Mouse (Mus musculus): ENCODE measurements around the gene Dhrs7b. TPM values are rescaled to one million over a fixed set of nuclear protein-coding genes. Genes with fewer than 3 reads are reported as not detected.

The Dhrs7b gene
- polyA plus RNA-seq, 1 experiment from 2014 or later: 32.7 TPM

DNA sequence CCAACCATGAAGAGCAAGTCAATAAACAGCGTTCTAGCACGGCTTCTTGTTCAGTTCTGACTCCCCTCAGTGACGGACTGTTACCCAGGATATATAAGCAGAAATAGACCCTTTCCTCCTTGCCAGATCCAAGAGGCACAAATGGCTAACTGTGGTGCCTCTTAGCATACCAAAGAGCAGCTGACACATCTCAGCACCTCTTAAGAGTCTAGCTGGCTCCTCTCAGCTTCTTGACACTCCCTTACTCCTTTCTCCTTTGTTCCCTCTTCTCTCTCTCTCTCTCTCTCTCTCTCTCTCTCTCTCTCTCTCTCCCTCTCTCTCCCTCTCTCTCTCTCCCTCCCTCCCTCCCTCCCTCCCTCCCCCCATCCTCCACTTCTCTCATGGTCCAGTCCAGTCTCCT, 60.3 kb downstream of the Dhrs7b start:
- H3K36me3 ChIP-seq (ENCODE audit: control insufficient read depth, insufficient read depth, low read length): no peaks in the 10 kb centered on the region
- H3K27me3 ChIP-seq (replicated peaks; ENCODE audit: control insufficient read depth, insufficient read depth, low read length): no peaks in the 10 kb centered on the region
- no peak for DNase-seq (ENCODE audit: low spot score)
- no peak overlapping the region for H3K4me3 ChIP-seq (ENCODE audit: low read depth, low read length)
- 66% methylated on average over 3 of the region's 3 CpGs for WGBS
- H3K9me3 ChIP-seq (ENCODE audit: control insufficient read depth, low read length): no peaks in the 10 kb centered on the region
- no peak overlapping the region for H3K27ac ChIP-seq (replicated peaks; ENCODE audit: low read depth, low read length)
- no peak overlapping the region for H3K4me2 ChIP-seq (ENCODE audit: low read depth, low read length)
- H3K4me1 ChIP-seq (ENCODE audit: control insufficient read depth, insufficient read depth, low read length): no peaks in the 10 kb centered on the region
- ATAC-seq (ENCODE audit: low read depth): no peak
- H3K9ac ChIP-seq (ENCODE audit: low read depth, low read length): no peak overlapping the region

DNA sequence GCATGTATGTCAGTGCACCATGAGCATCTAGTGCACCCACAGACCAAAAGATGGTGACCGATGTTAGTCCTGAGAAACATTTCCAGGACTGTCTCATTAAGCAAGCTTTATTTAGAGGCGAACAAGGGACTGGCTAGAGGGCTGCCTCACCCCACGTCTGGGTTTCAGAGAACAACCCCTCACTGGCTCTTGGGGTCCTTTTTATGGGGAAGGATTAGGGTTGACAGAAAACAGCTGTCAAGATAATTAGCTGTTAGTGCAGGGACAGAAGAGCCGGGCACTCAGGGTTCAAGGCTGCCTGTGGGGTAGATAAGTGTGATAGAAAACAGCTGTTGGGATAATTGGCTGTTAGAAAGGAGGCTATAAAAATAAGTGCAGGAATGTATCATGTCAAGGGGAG, 65.5 kb downstream of the Dhrs7b start:
- WGBS: 14% methylated on average over 4 of the region's 4 CpGs
- no peak overlapping the region for H3K27ac ChIP-seq (replicated peaks; ENCODE audit: low read depth, low read length)
- no peak overlapping the region for H3K4me2 ChIP-seq (ENCODE audit: low read depth, low read length)
- no peak overlapping the region for H3K9ac ChIP-seq (ENCODE audit: low read depth, low read length)
- peak; percentile 44 for DNase-seq (ENCODE audit: low spot score)
- no peaks in the 10 kb centered on the region for H3K4me1 ChIP-seq (ENCODE audit: control insufficient read depth, insufficient read depth, low read length)
- H3K9me3 ChIP-seq (ENCODE audit: control insufficient read depth, low read length): no peaks in the 10 kb centered on the region
- H3K27me3 ChIP-seq (replicated peaks; ENCODE audit: control insufficient read depth, insufficient read depth, low read length): no peaks in the 10 kb centered on the region
- no peaks in the 10 kb centered on the region for H3K36me3 ChIP-seq (ENCODE audit: control insufficient read depth, insufficient read depth, low read length)
- H3K4me3 ChIP-seq (ENCODE audit: low read depth, low read length): no peak overlapping the region
- peak; percentile 15; the same call in 1 of the 2 replicates for ATAC-seq (ENCODE audit: low read depth)

DNA sequence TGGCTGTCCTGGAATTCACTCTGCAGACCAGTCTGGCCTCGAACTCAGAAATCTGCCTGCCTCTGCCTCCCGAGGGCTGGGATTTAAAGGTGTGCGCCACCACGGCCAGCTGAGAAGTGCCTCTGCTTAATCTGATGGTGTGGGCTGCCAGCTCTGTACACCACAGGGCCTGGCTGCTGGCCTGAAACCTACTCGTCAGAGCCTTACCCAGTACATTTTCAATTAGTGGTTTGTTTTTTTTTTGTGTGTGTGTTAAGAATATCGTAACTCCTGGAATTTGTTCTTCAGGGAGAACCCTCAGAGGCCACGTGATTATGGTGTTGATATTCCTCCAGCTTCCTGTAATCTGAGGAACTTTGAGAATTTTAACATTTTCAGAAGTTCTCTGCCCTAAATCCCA, 71.6 kb downstream of the Dhrs7b start:
- Histone ChIP-seq H3K27ac (replicated peaks; ENCODE audit: low read depth, low read length) (no peak overlapping the region), H3K36me3 (ENCODE audit: control insufficient read depth, insufficient read depth, low read length) (peaks cover 35% of the 10 kb centered on the region), H3K9me3 (ENCODE audit: control insufficient read depth, low read length) (no peaks in the 10 kb centered on the region), H3K4me3 (ENCODE audit: low read depth, low read length) (no peak overlapping the region), H3K4me2 (ENCODE audit: low read depth, low read length) (no peak overlapping the region), H3K4me1 (ENCODE audit: control insufficient read depth, insufficient read depth, low read length) (no peaks in the 10 kb centered on the region), H3K9ac (ENCODE audit: low read depth, low read length) (no peak overlapping the region), H3K27me3 (replicated peaks; ENCODE audit: control insufficient read depth, insufficient read depth, low read length) (no peaks in the 10 kb centered on the region)
- 69% methylated on average over 7 of the region's 7 CpGs for WGBS
- no peak for ATAC-seq (ENCODE audit: low read depth)
- DNase-seq (ENCODE audit: low spot score): peak; percentile 51

DNA sequence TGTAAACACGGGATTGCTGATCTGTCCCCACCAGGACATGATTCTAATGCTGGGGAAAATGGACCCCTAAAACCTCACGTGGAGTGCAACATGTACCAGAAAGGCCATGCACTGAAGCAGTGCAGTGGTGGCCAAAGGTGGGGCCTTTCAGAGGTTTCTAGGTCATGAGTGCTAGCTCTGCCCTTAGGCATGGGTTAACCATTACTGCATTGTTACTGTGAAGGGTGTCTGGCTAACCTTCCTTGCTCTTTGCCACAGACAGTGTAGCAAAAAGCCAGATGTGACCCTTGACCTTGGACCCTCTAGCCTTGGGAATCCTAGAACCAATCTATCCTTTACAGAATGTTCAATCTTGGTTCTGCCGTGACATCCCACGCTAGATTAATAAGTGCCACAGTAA, 72.1 kb downstream of the Dhrs7b start:
- Histone ChIP-seq H3K4me1 (ENCODE audit: control insufficient read depth, insufficient read depth, low read length) (no peaks in the 10 kb centered on the region), H3K27ac (replicated peaks; ENCODE audit: low read depth, low read length) (no peak overlapping the region), H3K9me3 (ENCODE audit: control insufficient read depth, low read length) (no peaks in the 10 kb centered on the region), H3K9ac (ENCODE audit: low read depth, low read length) (no peak overlapping the region), H3K27me3 (replicated peaks; ENCODE audit: control insufficient read depth, insufficient read depth, low read length) (no peaks in the 10 kb centered on the region), H3K4me3 (ENCODE audit: low read depth, low read length) (no peak overlapping the region), H3K36me3 (ENCODE audit: control insufficient read depth, insufficient read depth, low read length) (peaks cover 35% of the 10 kb centered on the region), H3K4me2 (ENCODE audit: low read depth, low read length) (no peak overlapping the region)
- ATAC-seq (ENCODE audit: low read depth): no peak
- WGBS: 26% methylated on average over 4 of the region's 4 CpGs
- no peak for DNase-seq (ENCODE audit: low spot score)

DNA sequence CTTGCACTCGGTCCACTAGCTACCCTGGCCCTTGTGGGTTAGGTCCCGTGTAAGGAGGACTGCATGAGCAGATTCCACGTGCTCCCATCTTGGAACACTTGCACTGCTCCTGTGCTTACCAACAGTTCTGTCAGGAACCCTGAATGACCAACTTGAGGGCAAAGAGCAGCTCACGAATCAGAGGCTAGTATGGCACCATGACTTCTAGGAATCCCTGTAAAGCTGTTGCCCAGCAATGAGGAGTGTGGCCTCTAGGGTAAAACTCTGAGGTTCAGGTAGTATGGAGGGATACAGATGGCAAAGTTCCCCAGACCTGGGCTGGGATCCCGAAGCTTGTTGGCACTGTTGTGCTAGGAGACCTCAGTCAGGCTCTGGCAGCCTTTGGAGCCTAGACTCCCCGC, 73.2 kb downstream of the Dhrs7b start:
- DNase-seq (ENCODE audit: low spot score): no peak
- H3K27ac ChIP-seq (replicated peaks; ENCODE audit: low read depth, low read length): no peak overlapping the region
- H3K9me3 ChIP-seq (ENCODE audit: control insufficient read depth, low read length): no peaks in the 10 kb centered on the region
- H3K36me3 ChIP-seq (ENCODE audit: control insufficient read depth, insufficient read depth, low read length): peaks cover 35% of the 10 kb centered on the region
- H3K4me2 ChIP-seq (ENCODE audit: low read depth, low read length): no peak overlapping the region
- H3K9ac ChIP-seq (ENCODE audit: low read depth, low read length): no peak overlapping the region
- H3K4me1 ChIP-seq (ENCODE audit: control insufficient read depth, insufficient read depth, low read length): no peaks in the 10 kb centered on the region
- no peak for ATAC-seq (ENCODE audit: low read depth)
- no peak overlapping the region for H3K4me3 ChIP-seq (ENCODE audit: low read depth, low read length)
- no peaks in the 10 kb centered on the region for H3K27me3 ChIP-seq (replicated peaks; ENCODE audit: control insufficient read depth, insufficient read depth, low read length)
- WGBS: 90% methylated on average over 5 of the region's 6 CpGs

DNA sequence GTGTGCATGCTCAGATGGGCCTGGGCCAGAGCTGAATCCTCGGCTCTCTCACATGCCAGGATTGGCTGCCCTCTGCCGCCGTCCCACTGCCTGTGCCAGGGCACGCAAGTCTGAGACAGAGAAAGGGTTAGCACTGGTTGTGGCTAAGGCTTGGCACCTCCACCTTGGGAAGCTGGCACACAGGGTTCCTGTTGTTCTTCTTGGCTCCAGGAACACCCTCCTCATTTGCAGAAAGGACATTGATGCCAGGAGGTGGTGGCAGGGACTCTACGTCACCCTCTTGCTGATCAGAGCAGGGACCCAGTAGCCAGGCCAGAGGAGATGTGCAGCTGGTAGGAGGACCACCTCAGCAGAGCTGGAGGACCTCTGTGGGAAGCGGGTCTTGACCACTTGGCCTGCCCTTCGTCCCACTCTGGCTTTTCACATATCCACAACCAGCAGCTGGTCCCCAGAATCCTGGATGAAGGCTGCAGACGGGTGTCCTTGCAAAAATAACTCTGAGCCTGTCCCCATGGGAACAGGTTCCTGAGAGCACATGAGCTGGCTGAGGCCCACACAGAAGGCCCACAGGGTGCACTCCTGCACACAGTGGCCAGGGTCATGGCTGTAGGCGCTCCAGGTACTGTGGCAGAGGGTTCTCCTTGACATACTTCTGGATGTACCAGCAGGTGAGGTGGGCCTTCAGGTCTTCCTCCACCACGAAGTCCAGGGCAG, 75.1 kb downstream of the Dhrs7b start:
- Histone ChIP-seq H3K27me3 (replicated peaks; ENCODE audit: control insufficient read depth, insufficient read depth, low read length) (no peaks in the 10 kb centered on the region), H3K4me1 (ENCODE audit: control insufficient read depth, insufficient read depth, low read length) (no peaks in the 10 kb centered on the region), H3K4me3 (ENCODE audit: low read depth, low read length) (no peak overlapping the region), H3K4me2 (ENCODE audit: low read depth, low read length) (no peak overlapping the region), H3K27ac (replicated peaks; ENCODE audit: low read depth, low read length) (no peak overlapping the region), H3K9me3 (ENCODE audit: control insufficient read depth, low read length) (no peaks in the 10 kb centered on the region), H3K36me3 (ENCODE audit: control insufficient read depth, insufficient read depth, low read length) (peaks cover 35% of the 10 kb centered on the region), H3K9ac (ENCODE audit: low read depth, low read length) (no peak overlapping the region)
- no peak for DNase-seq (ENCODE audit: low spot score)
- no peak for ATAC-seq (ENCODE audit: low read depth)
- WGBS: 92% methylated on average over 10 of the region's 10 CpGs

DNA sequence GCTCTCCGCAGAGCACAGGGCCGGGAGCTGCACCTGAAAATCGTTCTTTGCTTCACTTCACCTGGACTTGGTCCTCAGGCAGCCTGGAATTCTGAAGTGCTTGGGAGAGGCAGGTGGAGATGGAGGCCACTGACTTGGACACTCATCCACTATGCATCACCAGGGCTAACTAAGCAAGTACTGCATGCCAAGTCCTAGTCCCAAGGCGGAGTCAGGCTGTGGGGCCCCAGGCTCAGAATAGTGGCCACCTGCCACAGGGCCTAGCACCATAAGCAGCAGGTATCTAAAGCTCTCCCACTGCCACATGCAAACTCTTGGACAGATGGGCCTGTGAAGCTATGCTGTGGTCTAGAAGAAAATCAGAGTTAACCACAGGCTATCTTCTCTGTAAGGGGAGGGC, 76.0 kb downstream of the Dhrs7b start:
- no peaks in the 10 kb centered on the region for H3K9me3 ChIP-seq (ENCODE audit: control insufficient read depth, low read length)
- no peaks in the 10 kb centered on the region for H3K27me3 ChIP-seq (replicated peaks; ENCODE audit: control insufficient read depth, insufficient read depth, low read length)
- H3K4me2 ChIP-seq (ENCODE audit: low read depth, low read length): no peak overlapping the region
- no peak overlapping the region for H3K9ac ChIP-seq (ENCODE audit: low read depth, low read length)
- no peak overlapping the region for H3K27ac ChIP-seq (replicated peaks; ENCODE audit: low read depth, low read length)
- no peak overlapping the region for H3K4me3 ChIP-seq (ENCODE audit: low read depth, low read length)
- DNase-seq (ENCODE audit: low spot score) (no peak), ATAC-seq (ENCODE audit: low read depth) (no peak)
- H3K36me3 ChIP-seq (ENCODE audit: control insufficient read depth, insufficient read depth, low read length): peaks cover 35% of the 10 kb centered on the region
- no peaks in the 10 kb centered on the region for H3K4me1 ChIP-seq (ENCODE audit: control insufficient read depth, insufficient read depth, low read length)
- WGBS: 92% methylated on average over 1 of the region's 4 CpGs

DNA sequence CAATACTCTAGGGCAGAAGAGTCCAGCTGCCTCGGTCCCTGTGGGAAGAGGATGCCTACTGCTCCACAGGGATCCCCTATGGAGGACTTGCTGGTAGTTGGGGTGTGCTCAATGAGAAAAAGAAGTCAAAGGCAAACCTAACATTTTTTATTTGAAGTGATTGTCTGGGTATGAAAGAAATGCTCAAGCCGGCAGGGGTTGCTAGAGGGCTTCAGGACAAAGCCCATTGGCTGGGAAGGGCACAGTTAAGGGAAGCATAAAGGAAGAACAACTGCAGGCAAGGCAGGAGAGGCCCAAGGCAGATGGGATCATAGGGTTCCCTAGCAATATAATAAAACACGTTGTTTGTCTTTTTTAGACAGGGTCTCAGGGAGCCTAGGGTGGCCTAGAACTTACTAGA, 77.6 kb downstream of the Dhrs7b start:
- WGBS: 69% methylated on average over 3 of the region's 3 CpGs
- Histone ChIP-seq H3K9me3 (ENCODE audit: control insufficient read depth, low read length) (no peaks in the 10 kb centered on the region), H3K4me3 (ENCODE audit: low read depth, low read length) (no peak overlapping the region), H3K36me3 (ENCODE audit: control insufficient read depth, insufficient read depth, low read length) (peaks cover 35% of the 10 kb centered on the region), H3K9ac (ENCODE audit: low read depth, low read length) (no peak overlapping the region), H3K4me2 (ENCODE audit: low read depth, low read length) (no peak overlapping the region), H3K27ac (replicated peaks; ENCODE audit: low read depth, low read length) (no peak overlapping the region), H3K27me3 (replicated peaks; ENCODE audit: control insufficient read depth, insufficient read depth, low read length) (no peaks in the 10 kb centered on the region), H3K4me1 (ENCODE audit: control insufficient read depth, insufficient read depth, low read length) (peaks cover 8% of the 10 kb centered on the region)
- ATAC-seq (ENCODE audit: low read depth): no peak
- no peak for DNase-seq (ENCODE audit: low spot score)

DNA sequence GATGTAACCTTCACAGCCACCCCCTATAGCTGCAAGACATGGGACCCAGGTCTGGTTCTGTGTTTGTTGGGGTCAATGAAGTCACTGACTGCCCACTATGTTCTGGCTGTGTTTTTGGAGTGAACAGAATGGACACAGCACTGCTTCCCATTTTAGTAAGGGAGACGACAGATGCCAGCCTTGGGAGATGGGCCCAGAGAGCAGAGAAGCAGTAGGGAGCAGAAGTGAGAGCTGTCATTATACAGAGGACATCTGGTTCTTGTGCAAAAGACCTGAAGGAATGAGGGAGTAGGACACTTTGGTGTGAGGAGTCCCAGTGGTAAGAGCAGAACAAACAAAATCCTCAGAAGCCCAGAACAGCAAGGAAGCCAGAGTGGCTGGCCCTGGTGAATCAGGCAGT, 79.2 kb downstream of the Dhrs7b start:
- Histone ChIP-seq H3K4me3 (ENCODE audit: low read depth, low read length) (no peak overlapping the region), H3K9me3 (ENCODE audit: control insufficient read depth, low read length) (no peaks in the 10 kb centered on the region), H3K27me3 (replicated peaks; ENCODE audit: control insufficient read depth, insufficient read depth, low read length) (no peaks in the 10 kb centered on the region), H3K27ac (replicated peaks; ENCODE audit: low read depth, low read length) (no peak overlapping the region), H3K36me3 (ENCODE audit: control insufficient read depth, insufficient read depth, low read length) (peaks cover 21% of the 10 kb centered on the region), H3K4me1 (ENCODE audit: control insufficient read depth, insufficient read depth, low read length) (peaks cover 16% of the 10 kb centered on the region), H3K4me2 (ENCODE audit: low read depth, low read length) (no peak overlapping the region), H3K9ac (ENCODE audit: low read depth, low read length) (no peak overlapping the region)
- ATAC-seq (ENCODE audit: low read depth) (no peak), DNase-seq (ENCODE audit: low spot score) (no peak)
- WGBS: 65% methylated on average over 1 of the region's 1 CpGs

Measured in embryonic facial prominence, embryonic 14.5 days (tissue).